Mouse (Mus musculus) midbrain, embryonic 16.5 days (tissue): ENCODE data around the gene Gm3424. TPM values are rescaled to one million over a fixed set of nuclear protein-coding genes. Genes with fewer than 3 reads are reported as not detected.
"Not testable (repeated sequence)": the region's sequence is repeated elsewhere in the genome, so short reads cannot be mapped to it uniquely, and the experiment has no call there.

Experiments used
- ATAC-seq: fragments of 200-750 bp; cut with Nextera tagmentation; 2 replicates; pipeline ENCODE4 v1.8.0; 2017; ENCODE audit warnings: moderate TSS enrichment
- H3K27ac ChIP-seq: fragments of 300-500 bp; sonication (generic); 2 replicates; pipeline ENCODE4 v1.5.1; 2014; ENCODE audit warnings: mild to moderate bottlenecking, low read length, mixed read lengths
- H3K27me3 ChIP-seq: fragments of 300-500 bp; sonication (generic); 2 replicates; pipeline ENCODE4 v1.6.1; 2014; ENCODE audit warnings: low read depth, low read length, mixed read lengths; ENCODE audit not compliant: control insufficient read depth, insufficient read depth
- H3K36me3 ChIP-seq: fragments of 300-500 bp; sonication (generic); 2 replicates; pipeline ENCODE4 v1.6.1; 2014; ENCODE audit warnings: mild to moderate bottlenecking, low read length, moderate library complexity, mixed read lengths; ENCODE audit not compliant: control insufficient read depth, insufficient read depth
- H3K4me1 ChIP-seq: fragments of 300-500 bp; sonication (generic); 2 replicates; pipeline ENCODE4 v1.6.1; 2014; ENCODE audit warnings: mild to moderate bottlenecking, low read length, mixed read lengths; ENCODE audit not compliant: control insufficient read depth, insufficient read depth
- H3K4me2 ChIP-seq: fragments of 300-500 bp; sonication (generic); 2 replicates; pipeline ENCODE4 v1.6.1; 2014; ENCODE audit warnings: mild to moderate bottlenecking, low read length, mixed read lengths
- H3K4me3 ChIP-seq: fragments of 300-500 bp; sonication (generic); 2 replicates; pipeline ENCODE4 v1.5.1; 2014; ENCODE audit warnings: low read depth, mild to moderate bottlenecking, low read length, moderate library complexity, mixed read lengths
- H3K9ac ChIP-seq: fragments of 300-500 bp; sonication (generic); 2 replicates; pipeline ENCODE4 v1.6.1; 2014; ENCODE audit warnings: low read depth, low read length, mixed read lengths
- H3K9me3 ChIP-seq: fragments of 300-500 bp; sonication (generic); replicated peaks from 2 replicates; pipeline ENCODE4 v1.6.1; 2014; ENCODE audit warnings: mild to moderate bottlenecking, low read length, mixed read lengths; ENCODE audit not compliant: control insufficient read depth, poor library complexity, severe bottlenecking
- WGBS: fragments of 180-500 bp; shearing (Covaris S2); extraction: QIAGEN DNeasy Blood & Tissue Kit; methylation state at CpG from one replicate; pipeline ENCODE4 v1.1.7; 2014; 5-methylcytosine and 5-hydroxymethylcytosine counted together
- polyA plus RNA-seq: library from polyadenylated mRNA; unstranded; fragments of >200 nt; fragmentation: Nextera tagmentation; extraction: Ambion mirVana; gene quantifications from 2 replicates; pipeline ENCODE4 v1.2.1, GENCODE M21; 2015

Gene Gm3424
- polyA plus RNA-seq = not detected in 2 replicates

- H3K4me1 ChIP-seq, H3K27me3 ChIP-seq, H3K4me2 ChIP-seq, ATAC-seq, H3K36me3 ChIP-seq, H3K9me3 ChIP-seq, H3K4me3 ChIP-seq, H3K27ac ChIP-seq, H3K9ac ChIP-seq: not testable (repeated sequence)
- WGBS = no CpG with 5 or more reads among the region's 3 CpGs
These were observed at the start of gene Gm3424 for GRCm38 (mm10) chr14:5830229-5830628. Gene Gm3424 (minus strand): TSS chr14:5830329.

DNA sequence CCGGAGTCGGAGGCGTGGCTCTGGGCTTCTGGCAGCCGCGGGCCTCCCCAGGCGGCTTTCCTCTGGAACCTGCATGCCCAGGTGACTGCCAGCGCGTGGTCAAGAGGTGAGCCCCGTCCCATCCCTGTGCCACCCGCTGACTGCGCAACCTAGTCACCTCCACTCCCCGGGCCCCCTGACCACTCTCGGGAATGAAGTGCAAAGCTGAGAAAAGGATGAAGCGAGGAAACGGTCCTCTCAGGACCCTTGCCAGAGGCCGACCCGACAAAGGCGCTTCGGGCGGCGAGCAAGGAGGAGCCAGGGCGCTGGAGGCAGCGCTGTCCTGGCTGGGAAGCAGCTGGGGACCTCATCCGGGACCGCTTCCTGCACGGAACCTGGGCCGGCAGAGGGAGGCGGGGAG is 49.7 kb upstream of the Gm3424 start:
- not testable (repeated sequence) for H3K9me3 ChIP-seq, H3K27ac ChIP-seq, H3K4me1 ChIP-seq, ATAC-seq, H3K36me3 ChIP-seq, H3K27me3 ChIP-seq
- peak overlapping the region; percentile 59 for H3K4me2 ChIP-seq
- under 1% methylated on average over 20 of the region's 28 CpGs for WGBS
- peak overlapping the region; percentile 71 for H3K9ac ChIP-seq
- H3K4me3 ChIP-seq = peak overlapping the region; percentile 49

- not testable (repeated sequence) for H3K27me3 ChIP-seq, H3K4me1 ChIP-seq, H3K9ac ChIP-seq, H3K27ac ChIP-seq, H3K36me3 ChIP-seq, ATAC-seq, H3K9me3 ChIP-seq, H3K4me2 ChIP-seq, H3K4me3 ChIP-seq
- WGBS = 5% methylated on average over 5 of the region's 11 CpGs
These were observed 49.0 kb upstream of the Gm3424 start for GRCm38 (mm10) chr14:5879136-5879535.

GRCm38 (mm10) chr14:5855911-5856310 is 25.8 kb upstream of the Gm3424 start:
- H3K4me2 ChIP-seq, H3K9ac ChIP-seq, H3K27ac ChIP-seq, H3K9me3 ChIP-seq, H3K4me3 ChIP-seq, ATAC-seq, H3K36me3 ChIP-seq, H3K27me3 ChIP-seq, H3K4me1 ChIP-seq: not testable (repeated sequence)
- 89% methylated on average over 3 of the region's 3 CpGs for WGBS

DNA sequence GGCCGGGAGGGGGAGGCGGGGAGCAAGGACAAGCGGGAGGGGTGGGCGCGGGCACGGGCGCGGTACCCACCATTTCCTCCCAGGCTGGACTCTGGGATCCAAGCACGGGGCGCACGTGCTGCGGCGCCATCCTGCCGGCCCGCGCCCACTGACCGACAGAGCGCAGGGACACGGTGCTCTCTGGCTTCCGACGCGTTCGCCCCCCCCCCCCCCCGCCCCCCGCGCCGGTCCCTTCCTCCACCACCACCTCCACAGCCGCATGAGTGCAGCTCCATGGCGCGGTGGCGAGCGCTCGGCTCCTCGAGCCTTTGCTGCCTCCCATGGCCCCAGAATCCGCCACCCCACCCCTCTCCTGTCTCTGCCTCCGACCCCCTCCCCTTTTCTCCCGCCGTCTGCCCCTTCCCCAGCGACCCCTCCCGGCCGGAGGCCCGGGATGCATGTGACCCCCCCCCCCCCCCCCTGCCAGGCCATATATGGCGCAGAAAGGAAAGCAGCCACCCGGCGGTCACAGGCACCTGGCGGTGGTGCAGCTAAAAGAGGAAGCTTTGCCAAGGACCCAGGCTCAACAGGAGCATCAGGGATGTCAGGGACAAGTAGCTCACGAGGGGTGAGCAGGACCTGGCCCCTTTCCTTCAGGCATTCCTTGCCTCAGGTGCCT is 17.3 kb downstream of the Gm3424 start:
- peak; percentile 89 for ATAC-seq
- H3K4me1 ChIP-seq, H3K36me3 ChIP-seq, H3K4me2 ChIP-seq, H3K9me3 ChIP-seq, H3K27me3 ChIP-seq, H3K27ac ChIP-seq, H3K4me3 ChIP-seq, H3K9ac ChIP-seq: not testable (repeated sequence)
- no CpG with 5 or more reads among the region's 47 CpGs for WGBS

DNA sequence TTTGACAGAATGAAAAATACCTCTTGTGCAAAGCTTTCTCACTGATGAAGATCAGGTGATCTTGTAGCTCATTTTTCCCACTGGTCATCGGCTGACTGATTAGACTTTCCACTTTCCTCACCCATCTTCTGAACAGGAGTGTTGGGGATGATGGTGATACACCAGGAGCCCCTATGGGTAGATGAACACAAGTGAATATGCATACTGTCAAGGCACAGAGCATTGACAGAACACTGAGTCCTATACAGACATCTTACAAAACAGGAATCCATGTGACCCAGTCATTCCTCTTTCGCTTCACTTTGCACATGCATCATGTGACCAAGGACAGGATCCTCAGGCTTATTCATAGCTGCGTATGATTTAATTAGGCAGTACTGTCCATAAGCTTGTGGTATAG is 22.2 kb downstream of the Gm3424 start, which contains the start of gene Gm3383:
Gene Gm3383 (minus strand): TSS at position 101 of the 400 bp plus-strand sequence.
- not testable (repeated sequence) for H3K27me3 ChIP-seq, H3K4me1 ChIP-seq, H3K4me3 ChIP-seq, H3K4me2 ChIP-seq, H3K36me3 ChIP-seq, H3K27ac ChIP-seq, H3K9me3 ChIP-seq, H3K9ac ChIP-seq, ATAC-seq
- WGBS = no CpG with 5 or more reads among the region's 3 CpGs

Other genes starting within 250 kb of the Gm3424 start
- gene Gm8265, start 197.3 kb downstream of the Gm3424 start, polyA plus RNA-seq = not detected in 2 replicates
- gene Gm9603, start 142.9 kb downstream of the Gm3424 start, polyA plus RNA-seq = not detected in 2 replicates
- 1.4 TPM in 1 of 2 replicates, not detected in the other for gene Gm3373, start 88.8 kb downstream of the Gm3424 start, polyA plus RNA-seq
- gene Gm3383, start 22.3 kb downstream of the Gm3424 start, polyA plus RNA-seq = 4.6 and 6.3 TPM in 2 replicates
- 1.3 and 1.5 TPM in 2 replicates for gene Gm8237, start 50.1 kb upstream of the Gm3424 start, polyA plus RNA-seq
- 4.6 and 5.0 TPM in 2 replicates for gene Gm3248, start 131.4 kb upstream of the Gm3424 start, polyA plus RNA-seq
- gene Gm3453, start 148.8 kb upstream of the Gm3424 start, polyA plus RNA-seq = 0.13 TPM in 1 of 2 replicates, not detected in the other
- not detected in 2 replicates for gene Gm6337, start 227.9 kb upstream of the Gm3424 start, polyA plus RNA-seq